Comparison of ENCODE assay signal across 19 mouse cellular contexts in the genomic region with DNA sequence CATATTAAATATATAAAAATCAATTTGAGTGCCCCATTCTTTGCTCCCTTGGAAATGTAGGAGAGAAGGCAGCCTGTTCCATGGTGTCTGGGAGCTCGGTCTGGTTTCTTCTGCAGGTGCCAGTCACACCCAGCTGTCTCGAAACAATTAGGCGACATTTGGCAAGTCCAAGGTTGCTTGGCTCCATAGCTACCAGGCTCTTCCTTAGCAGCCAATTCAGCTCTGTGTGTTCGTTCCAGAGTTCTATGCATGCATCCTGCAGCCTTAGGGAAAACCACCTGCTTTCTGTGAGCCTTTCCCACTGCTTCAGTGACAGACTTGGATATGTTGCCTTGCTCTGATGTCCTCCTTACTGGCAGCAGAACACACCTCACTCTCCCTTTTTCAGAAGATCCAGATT.
DNase-seq lines count a peak whose midpoint lies in the region; ATAC-seq lines count a peak whose summit lies in the region.
"Had no signal": no experiment of that assay in that cellular context is flagged by ENCODE, and none has a peak within 500 bp of the region (broad histone marks: within the 10 kb centered on the region; RNA-seq: fewer than 3 reads in every experiment).

No protein-coding gene starts in this region.

- intact Hi-C loops in heart, postnatal 10 days (cut with DNase I), result no loop called here

- ATAC-seq in cerebellum, adult (ENCODE audit: insufficient number of reproducible peaks, low FRiP score, low TSS enrichment), result no peak
- ATAC-seq: intestine, embryonic 16.5 days; liver, embryonic 12.5 days; liver, postnatal 0 days had no signal

- peak; percentile 43 to 72 for DNase-seq in cerebellum, postnatal 14 days
- DNase-seq in heart, adult 11 months, result peak; percentile 67
- DNase-seq in heart, postnatal 10 days, result no peak
- peak; percentile 6 to 23 for DNase-seq in layer of hippocampus, adult 8-10 months (ENCODE audit: low spot score in 2 of 2)
- DNase-seq in layer of hippocampus, postnatal 36 days, result no peak
- DNase-seq in brain, adult 2 months (ENCODE audit: low read depth, low spot score), result peak; percentile 42
- no peak for DNase-seq in adrenal gland, adult 2 months
- DNase-seq: adrenal gland, postnatal 10 days; gastrocnemius, postnatal 14 days; heart, postnatal 36 days; kidney, adult 8-10 months; liver, postnatal 0 days; lung, postnatal 36 days; right cerebral cortex, postnatal 4 days; thymus, adult 18-20 months; thymus, postnatal 36 days had no signal

Comparison
In these comparisons a context has a peak if more than half of its experiments do, and no peak if none do; other contexts are left out.
1. DNase-seq: peak in cerebellum, postnatal 14 days (2 of 2), heart, adult 11 months (single experiment), layer of hippocampus, adult 8-10 months (2 of 2) and brain, adult 2 months (single experiment); none in heart, postnatal 10 days (0 of 2), layer of hippocampus, postnatal 36 days (0 of 2) and adrenal gland, adult 2 months (single experiment).